Mouse (Mus musculus): Measurements from ENCODE around the gene Snap91.

Gene Snap91

DNA sequence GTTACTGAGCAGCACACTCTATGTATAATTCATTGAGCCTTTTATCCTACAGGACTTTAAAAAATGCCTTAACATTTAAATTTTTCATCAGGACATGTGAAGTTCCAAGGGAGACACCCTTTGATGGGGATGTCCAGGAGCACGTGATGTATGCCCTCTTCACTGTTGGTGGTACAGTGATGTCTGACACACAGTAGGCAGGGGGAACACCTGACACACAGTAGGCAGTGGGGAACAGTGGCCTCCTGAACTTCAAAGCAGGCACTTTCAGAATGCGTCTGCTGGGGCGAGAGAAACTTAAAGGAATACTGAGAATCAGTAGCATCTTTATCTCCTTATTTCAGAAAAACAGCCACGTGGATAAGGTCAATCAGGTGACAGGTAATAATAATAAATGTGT lies 62.8 kb downstream of the Snap91 start:
- in situ Hi-C loops (cut with MboI, MseI), result no loop called here

DNA sequence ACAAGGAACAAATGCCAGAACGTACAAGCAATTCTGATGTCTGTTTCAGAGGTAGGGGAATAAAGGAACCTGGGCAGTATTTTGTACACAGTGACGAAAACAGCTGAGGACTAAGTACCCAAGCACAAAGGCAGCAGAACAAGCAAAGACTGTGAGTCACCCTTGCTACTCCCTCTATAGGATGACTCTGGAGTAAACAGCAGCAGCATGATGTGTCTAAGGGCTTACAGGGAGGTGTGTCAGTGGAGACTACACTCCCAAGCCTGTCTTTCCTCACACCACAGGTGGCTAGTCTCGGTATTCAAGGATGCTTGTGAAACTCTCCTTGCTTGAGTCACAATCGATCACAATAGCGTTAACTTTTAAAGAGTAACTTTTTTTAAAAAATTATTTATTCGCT lies 66.1 kb downstream of the Snap91 start:
- in situ Hi-C loops (cut with MboI, MseI), result no loop called here

DNA sequence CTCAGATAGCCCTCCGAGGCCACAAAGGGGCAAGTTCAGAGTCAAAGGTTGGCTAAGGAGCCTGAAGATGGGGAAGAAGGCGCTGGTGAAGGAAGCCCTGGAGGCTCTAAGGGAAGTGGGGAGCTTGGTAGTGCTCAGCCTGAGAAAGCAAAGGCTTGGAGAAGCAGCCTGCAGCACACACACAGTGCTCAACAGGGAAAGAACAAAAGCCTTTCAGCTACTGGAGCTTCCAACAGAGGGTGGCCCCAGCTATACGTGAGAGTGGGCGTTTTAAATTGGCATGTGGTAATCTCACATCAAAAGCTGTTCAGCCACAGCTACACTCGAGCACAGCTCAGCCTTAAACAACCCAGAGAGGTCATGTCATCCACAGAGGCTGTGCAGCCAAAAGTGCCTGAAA lies 67.1 kb downstream of the Snap91 start:
- in situ Hi-C loops (cut with MboI, MseI), result no loop called here

DNA sequence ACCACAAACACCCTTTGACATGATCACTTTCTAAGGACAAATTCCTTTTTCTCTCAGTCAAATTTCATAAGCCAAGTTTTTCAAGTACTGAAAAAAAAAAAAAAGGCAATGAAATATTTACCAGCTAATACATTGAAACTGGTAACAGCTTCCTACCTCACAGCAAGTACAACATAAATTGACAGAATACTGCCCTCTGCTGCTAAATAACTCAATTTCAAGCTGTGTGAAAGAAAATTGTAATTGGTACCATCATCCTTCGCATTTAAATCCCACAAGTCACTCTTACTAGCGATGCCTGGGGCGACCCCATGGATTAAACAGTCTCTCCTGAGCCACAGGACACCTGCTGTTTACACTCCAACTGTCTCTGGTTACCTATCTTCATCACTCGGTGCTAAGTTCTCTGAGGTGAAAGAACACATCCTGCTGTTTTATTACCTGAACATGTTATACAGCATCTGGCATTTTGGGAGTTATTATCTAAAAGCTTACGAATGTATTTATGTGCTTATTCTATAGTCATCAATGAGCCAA lies 69.7 kb downstream of the Snap91 start:
- in situ Hi-C loops (cut with MboI, MseI), result no loop called here

DNA sequence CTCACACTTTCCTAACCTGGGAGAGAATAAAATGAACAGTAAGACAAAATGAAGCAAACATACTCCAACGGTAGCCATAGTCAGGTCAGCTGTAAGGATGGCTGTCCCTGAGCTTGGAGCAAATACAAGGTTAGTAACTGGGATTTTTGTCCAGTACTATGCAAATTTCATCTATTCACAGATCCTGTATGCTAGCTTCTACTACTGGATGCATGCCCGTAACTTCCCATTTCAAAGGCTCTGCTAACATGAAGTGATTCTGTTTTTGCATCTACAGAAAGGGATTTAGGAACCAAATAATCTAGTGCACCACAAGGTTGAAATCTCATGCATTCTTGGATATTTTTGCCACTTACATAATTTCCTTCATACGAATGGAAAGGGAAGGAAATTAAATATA lies 70.2 kb downstream of the Snap91 start:
- in situ Hi-C loops (cut with MboI, MseI), result no loop called here

DNA sequence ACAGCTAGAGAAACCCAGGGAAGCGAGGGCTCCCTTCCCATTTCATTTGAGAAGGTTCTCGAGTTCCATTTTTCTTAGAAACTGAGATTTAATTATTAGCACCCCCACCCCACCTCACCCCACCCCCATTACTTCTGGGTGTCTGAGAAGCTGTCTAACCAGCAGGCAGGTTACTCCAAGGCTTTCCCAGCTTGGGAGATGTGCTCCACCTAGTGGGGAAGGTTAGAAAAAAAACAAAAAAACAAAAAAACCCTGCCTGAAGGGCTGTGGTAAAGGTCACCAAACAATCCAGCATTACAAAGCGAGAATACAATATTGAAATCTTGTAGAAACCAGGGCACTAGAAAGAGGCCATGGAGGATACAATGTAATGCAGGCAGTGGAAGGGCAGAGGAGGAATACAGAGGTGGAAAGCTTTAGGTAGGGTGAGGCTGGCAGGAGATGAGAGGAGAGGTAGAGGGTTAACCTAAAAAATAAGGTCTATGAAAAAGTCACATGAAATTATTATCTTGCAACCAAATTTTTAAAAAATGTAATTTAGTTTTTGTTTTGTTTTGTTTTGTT lies 79.8 kb downstream of the Snap91 start:
- in situ Hi-C loops (cut with MboI, MseI), result loop anchor here (5.0 kb wide), 1 partner anchor 208 kb away; no protein-coding TSS in a partner anchor

DNA sequence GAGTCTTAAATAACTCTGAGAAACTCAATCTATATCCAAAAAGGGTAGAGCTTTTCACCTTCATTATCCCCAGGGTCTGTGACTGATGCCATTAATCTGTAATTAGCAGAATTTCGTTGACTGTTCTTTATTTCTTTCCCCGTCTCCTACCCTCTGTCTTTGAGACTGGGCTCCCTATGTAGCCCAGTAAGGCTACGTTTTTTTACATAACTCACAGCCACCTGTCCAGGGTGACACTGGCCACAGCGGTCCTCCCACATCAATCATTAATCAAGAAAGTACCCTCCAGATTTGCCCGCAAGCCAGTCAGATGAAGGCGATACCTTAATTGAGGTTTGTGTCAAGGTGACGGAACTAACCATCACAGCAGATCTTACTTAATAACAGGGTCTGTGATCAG lies 81.4 kb downstream of the Snap91 start:
- in situ Hi-C loops (cut with MboI, MseI), result no loop called here

DNA sequence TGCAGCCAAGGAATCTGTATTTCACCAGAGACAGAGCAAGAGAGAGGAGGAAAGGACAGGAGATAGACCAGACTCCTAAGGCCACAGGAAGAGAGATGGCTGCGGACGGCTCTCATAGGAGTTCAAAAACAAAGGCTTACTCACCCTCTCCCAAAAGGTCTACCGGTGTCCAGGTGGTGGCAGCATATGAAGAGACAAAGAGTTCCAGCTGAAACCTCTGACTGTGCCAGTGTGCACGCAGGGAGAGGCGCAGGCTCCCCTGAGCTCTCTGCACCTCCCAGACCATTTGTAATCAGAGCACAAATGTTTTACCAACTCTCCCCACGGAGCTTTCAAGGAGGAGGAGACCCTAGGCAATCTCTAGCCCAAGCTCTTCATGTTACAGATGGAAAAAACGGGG lies 81.8 kb downstream of the Snap91 start:
- in situ Hi-C loops (cut with MboI, MseI), result no loop called here

DNA sequence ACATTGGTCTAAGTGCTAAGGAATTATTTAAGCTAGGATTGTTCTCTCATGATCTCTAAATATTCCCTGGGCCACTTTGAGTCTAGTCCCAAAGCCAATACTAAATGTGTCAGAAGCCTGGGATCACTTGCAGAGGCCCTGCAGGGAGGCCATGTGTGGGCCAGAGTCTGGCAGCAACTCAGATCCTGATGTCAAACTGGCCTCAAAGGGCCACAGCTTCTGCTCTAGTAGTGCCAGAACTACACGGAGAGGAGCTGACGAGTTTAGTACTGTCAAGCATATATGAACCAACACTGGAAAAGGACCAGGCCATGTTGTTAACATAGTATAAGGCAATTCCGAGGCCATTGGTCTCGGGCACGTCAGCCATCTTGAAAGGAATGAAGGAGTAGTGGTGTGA lies 82.3 kb downstream of the Snap91 start:
- in situ Hi-C loops (cut with MboI, MseI), result no loop called here

DNA sequence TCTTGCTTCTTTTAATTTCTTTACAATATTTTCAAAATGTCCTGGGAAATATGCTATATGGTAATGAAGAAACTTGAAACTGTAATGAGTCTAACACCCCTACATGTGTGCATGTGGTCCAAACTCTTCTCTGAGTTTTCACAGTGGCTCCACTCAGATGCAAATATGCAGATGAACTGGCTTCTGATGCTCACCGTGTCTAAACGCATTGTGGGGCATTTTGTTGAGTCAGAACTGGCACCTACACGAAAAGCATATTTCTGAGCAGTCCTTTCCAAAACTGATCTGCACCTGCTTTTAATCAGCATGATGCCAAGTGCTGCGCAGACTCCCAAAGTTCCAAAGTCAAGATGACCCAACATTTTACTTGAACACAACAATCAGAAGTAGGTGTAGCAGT lies 82.9 kb downstream of the Snap91 start:
- in situ Hi-C loops (cut with MboI, MseI), result no loop called here

DNA sequence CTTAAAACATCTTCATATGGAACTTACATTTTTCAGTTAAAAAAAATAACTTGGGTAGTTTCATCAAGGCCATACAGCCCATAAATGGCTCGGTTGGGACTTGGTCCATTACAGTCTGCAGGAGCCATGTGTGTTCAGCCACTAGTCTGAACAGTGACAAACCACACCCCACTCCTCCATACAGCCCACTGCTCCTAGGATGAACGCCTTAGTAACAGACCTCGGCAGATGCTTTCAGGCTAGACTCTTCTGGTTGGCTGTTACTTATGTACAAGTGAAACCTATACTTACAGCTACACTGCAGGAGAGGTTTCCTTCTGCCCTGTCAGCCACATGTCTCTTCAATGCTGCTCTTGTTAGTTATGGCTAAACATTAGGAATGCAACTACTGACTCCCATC lies 85.2 kb downstream of the Snap91 start:
- in situ Hi-C loops (cut with MboI, MseI), result no loop called here

DNA sequence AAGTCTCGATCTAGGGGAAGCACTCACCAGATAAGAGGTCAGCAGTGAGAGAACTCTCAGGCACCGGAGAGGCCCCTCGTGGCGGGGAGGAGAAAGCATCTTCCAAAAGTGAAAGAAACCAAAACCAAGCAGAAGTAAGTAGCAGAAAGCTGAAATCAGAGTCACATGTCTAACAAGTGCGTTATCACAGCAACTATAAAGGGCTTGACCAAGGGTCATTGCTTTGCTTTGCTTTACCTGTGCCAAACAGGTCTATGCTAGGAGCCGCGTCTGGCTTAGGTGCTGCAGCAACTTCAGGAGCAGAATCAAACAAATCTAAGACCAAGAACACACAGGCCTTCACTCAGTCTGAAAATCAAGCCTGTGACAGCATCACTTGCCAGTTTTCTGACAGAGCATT lies 88.5 kb downstream of the Snap91 start:
- in situ Hi-C loops (cut with MboI, MseI), result no loop called here

DNA sequence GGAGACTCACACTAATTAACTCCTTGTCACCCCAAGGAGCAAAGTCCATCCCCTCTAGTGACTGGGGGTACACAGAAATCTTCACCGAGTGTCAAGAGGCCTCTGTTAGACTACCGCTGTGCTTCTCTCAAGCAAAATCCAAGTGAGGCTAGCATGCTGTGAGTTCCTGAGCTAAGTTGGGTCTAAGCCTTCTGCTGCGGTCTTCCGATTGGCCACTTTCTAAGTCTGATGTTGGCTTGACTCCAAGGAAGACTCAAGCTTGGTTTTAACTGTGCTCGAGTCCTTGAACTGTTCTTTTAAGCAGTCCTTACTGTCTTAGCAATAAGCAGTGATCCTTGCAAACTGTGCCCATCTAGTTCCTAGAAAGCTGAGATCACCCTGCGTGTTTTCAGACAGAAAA lies 91.3 kb downstream of the Snap91 start:
- in situ Hi-C loops (cut with MboI, MseI), result no loop called here

DNA sequence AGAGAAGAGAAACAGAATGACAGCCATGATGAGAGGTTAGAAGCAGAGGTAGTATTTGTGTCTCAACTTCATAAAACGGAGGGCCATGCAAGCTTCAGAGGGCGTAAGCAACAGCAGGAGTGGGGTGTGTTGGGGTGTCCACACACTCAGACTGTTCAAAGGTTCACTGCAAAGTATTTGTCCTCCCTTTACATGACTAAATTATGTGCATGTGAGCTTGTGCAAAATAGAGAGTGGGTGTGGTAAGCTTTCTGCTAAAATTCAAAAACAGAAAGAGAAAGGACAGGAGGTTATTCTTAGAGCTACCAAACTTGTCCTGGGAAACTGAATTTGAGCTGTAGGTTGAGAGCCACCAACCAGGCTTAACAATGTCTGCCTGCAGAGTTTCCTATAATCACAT lies 97.6 kb downstream of the Snap91 start:
- in situ Hi-C loops (cut with MboI, MseI), result no loop called here

DNA sequence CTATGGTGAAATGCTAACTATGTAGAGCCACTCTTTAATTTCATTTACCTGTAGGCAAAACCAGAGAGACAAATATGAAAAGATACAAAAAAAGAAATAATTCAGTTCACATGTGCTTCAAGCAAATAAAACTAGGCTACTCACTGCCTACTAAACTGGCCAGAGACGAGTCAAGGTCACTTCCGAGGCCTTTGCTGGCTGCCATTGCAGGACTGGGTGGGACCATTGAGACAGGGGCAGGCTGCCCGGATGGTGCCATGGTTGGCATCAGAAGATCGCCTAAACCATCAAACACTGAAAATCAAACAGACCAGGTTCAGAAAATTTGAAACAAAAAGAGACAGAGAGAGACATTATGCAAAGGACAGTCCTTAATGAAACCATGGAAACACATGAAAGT lies 99.0 kb downstream of the Snap91 start:
- in situ Hi-C loops (cut with MboI, MseI), result no loop called here

DNA sequence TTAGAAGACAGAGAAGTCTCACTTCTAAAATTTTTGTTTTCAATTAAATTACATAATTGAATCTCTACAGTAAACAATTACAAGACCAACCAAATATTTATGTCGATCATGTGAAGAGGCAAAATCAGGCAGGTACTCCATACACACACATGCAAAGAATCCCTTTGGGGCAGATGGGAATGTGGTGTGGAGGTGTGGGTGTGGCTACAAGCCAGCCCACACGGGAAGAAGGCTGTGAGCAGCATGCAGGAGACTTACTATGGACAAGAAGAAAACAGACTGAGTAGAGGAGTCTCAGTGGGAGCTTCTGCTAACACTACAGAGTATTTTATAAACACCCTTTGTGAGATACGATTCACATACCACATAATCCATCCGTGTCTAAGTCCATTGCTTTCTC lies 102.2 kb downstream of the Snap91 start:
- in situ Hi-C loops (cut with MboI, MseI), result loop anchor here (10.0 kb wide), 1 partner anchor 567 kb away; no protein-coding TSS in a partner anchor

DNA sequence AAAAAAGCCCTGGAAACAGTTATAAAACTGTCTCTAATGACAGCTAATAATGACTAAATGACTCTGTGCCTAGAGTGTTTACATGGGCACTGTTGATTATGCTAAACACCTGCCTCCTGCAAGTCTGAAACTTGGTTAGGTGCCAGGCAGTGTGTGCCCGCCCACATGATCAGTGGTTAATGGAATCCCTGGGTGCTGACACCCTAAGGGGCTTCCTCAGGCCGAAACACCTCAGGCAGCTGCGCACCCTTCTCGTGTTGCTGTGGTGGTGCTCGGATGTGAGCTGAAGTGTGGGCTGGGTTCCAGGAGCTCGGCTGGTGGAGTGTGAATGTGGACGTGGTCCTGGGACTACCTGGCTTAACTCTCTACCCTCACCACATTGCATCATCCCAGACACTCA lies 103.1 kb downstream of the Snap91 start:
- in situ Hi-C loops (cut with MboI, MseI), result loop anchor here (10.0 kb wide), 1 partner anchor 567 kb away; no protein-coding TSS in a partner anchor

DNA sequence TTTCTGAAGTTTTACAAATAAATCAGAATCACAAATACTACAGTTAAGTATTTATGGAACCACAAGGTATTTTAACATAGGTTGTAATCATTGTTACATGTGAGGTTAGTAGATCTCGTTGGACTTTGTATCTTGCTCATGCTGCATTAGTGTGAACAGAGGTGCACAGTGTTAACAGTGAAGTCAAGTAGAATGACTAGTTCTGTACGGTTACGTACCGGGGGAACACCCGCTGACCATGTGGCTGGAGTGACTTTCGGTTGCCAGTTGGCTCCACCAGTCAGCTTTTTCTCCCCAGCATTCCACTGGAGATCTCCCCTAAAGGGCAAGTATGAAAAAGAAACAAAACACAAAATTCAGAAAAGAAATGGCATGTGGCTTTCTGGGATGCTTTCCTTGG lies 105.1 kb downstream of the Snap91 start:
- in situ Hi-C loops (cut with MboI, MseI), result loop anchor here (10.0 kb wide), 1 partner anchor 569 kb away; no protein-coding TSS in a partner anchor

DNA sequence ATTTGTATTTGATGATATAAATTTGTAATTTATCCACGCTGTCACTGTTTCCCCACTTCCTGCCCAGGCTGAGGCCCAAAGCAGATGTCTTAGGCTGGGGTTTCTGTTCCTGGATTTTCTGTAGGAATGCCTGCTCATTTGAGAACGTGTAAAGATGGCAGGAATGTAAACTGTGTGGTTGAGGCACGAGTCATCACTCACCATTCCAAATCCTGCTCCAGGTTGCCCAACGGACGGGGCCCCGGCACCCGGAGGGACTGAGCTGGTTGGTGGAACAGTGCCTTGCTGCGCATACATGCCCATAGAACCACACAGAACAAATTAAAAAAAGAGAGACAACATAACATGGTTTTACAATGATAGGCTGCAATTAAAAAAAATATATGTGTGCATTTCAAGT lies 106.5 kb downstream of the Snap91 start:
- in situ Hi-C loops (cut with MboI, MseI), result loop anchor here (10.0 kb wide), 1 partner anchor 571 kb away; no protein-coding TSS in a partner anchor

DNA sequence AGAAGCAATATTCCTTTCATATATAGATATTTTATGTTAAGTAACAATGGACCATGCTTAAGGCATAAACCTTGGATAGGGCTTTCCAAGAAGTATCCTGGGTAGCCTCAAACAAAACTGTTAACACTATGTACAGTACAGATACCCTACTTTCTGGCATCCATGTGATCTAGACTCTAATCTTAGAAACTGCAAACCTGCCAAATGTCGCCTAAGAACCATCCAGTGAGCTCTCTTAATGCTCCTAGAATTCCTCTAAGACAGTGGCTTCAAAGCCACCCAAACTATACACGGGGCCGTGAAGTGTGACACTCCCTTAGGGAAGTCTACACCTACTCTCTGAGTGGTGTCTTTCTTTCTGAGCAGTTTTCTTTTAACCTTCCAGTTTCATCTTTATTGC lies 107.6 kb downstream of the Snap91 start:
- in situ Hi-C loops (cut with MboI, MseI), result loop anchor here (10.0 kb wide), 1 partner anchor 572 kb away; no protein-coding TSS in a partner anchor

DNA sequence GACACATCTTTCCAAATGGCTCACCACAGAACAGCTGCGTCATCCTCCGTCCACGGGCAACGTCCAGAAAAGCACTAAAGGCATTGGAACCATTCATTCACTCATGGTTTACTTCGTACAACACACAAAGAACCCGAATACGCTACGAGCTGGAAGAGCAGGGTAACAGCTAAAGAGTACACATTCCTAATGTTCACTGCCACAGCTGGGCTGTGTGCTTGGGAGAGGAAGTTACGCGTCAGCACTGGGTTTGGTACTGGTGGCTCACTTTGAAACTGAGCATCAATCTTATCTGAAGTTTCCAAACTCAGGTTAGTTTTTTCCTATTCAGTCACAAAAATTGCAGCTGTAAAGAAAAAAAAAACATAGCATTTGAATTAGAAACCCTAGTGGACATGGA lies 113.5 kb downstream of the Snap91 start:
- in situ Hi-C loops (cut with MboI, MseI), result no loop called here

DNA sequence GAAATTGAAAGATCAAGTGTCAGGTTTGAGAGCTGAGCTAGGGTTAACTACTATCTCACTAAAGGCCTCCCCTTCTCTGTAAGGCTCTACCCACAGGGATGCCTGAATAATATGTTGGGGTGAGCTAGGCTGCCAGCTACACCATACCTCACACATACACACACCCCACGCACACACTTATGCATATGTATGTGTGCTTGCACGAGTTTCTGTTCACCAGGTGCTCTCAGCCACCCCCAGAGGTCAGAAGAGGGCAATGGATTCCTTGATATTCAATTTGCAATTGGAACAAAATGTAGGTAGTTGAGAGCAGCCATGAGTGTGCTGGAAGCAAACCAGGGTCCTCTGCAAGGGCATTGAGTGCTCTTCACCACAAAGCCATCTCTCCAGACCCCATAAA lies 116.5 kb downstream of the Snap91 start:
- in situ Hi-C loops (cut with MboI, MseI), result no loop called here

DNA sequence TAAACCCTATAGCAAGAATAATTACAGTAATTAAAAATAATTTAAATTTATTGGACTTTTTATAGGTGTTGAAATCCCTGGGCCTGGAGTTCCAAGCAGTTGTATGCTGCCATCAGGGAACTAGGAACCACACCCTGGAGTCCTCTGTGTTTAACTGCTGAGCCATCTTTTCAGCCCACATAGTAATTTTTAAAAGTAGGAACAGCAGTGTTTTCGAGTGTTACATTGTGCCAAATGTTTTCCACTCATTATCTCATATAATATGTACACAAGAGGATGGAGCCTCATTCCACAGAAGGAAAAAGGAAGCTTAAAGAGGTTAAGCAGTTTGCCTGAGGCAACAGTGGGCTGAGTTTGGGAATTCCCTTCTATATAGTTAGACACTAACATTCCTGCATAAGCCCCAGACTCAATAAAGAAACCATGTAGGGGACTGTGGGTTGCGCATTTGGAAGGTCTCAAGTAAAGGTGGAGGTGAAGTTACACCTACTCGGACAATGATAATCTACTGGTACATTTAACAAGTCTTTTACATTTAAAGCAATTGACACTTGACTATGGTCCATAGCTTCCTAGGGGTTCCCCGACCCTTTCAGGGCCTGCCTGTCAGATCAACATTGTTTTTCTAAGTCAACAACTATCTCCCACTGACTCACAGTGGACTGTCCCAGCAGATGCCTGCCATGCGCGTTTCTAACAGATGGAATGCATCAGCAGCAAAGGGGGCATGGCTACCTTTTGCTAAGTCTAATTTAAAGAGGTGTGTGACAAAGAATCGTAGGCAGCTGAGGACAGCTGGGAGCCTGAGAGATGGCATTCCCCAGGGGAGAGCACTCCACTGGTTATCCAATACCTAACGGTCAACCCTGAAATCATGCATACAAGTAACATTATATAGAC lies 117.7 kb downstream of the Snap91 start:
- in situ Hi-C loops (cut with MboI, MseI), result no loop called here
